8 mouse cellular contexts compared by ENCODE assay signal in the genomic region with DNA sequence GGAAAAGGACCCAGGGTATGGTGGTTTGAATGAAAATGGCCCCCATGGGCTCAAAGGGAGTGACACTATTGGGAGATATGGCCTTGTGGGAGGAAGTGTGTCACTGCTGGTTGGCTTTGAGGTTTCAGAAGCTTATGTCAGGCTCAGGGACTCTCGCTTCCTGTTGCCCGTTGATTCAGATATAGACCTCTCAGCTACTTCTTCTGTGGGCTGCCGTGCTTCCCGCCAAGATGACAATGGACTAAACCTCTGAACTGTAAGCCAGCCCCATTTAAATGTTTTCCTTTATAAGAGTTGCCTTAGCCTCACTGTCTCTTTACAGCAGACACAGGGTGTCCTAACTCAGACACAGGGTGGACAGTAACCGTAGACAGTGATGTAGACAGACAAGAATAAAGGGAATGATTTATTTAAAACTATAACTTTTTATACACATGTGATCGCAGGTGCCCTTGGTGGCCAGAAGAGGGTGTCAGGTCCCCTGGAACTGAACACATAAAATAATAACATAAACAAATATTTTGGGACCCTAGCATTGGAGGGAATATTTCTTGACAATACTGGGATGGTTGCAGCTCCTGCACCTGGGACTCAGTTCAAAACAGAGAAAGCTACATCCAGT. TPM values are rescaled to one million over a fixed set of nuclear protein-coding genes. Genes with fewer than 3 reads are reported as not detected.
A peak's percentile ranks its signal among the peaks of the same experiment; 100 is the strongest.
DNase-seq lines count a peak whose midpoint lies in the region; ATAC-seq and TF ChIP-seq lines count a peak whose summit lies in the region.

A gene (plus strand): TSS at position 178 of the 622 bp plus-strand sequence.

- no peak for DNase-seq in kidney, postnatal 25 days
- no peak for DNase-seq in brain, embryonic 14.5 days (ENCODE audit: low read depth)
- peak; percentile 75 to 79 for DNase-seq in natural killer cell, adult 2 months (ENCODE audit: low spot score in 2 of 2)
- DNase-seq in left cerebral cortex, adult 9 months (ENCODE audit: low spot score in 2 of 2): no peak
- DNase-seq in cerebellum, adult 9-10 months: no peak
- no peak for DNase-seq in urinary bladder, postnatal 10 days (ENCODE audit: low spot score)

- H3K27ac ChIP-seq in kidney, embryonic 14.5 days (ENCODE audit: low read depth, low read length): no peak within 1 kb of the TSS
- H3K27ac ChIP-seq in intestine, postnatal 0 days (ENCODE audit: low read depth, low read length): no peak within 1 kb of the TSS

- WGBS in kidney, embryonic 14.5 days: 75% methylated on average over 6 of the region's 6 CpGs
- 76% methylated on average over 6 of the region's 6 CpGs for WGBS in intestine, postnatal 0 days

- 0 out of 2 replicates have a peak within 1 kb of the TSS, but pooled peaks have one; percentile 8 for H3K4me2 ChIP-seq in kidney, embryonic 14.5 days (replicated peaks; ENCODE audit: low read depth, low read length)
- no peak within 1 kb of the TSS for H3K4me2 ChIP-seq in intestine, postnatal 0 days (replicated peaks; ENCODE audit: low read depth)

- ATAC-seq in kidney, embryonic 14.5 days (ENCODE audit: low FRiP score, low TSS enrichment): no peak
- no peak for ATAC-seq in intestine, postnatal 0 days

- peaks cover 6% of the 10 kb centered on the region; the same call in 1 of the 2 replicates for H3K4me1 ChIP-seq in kidney, embryonic 14.5 days (ENCODE audit: control insufficient read depth, insufficient read depth, low read length)
- H3K4me1 ChIP-seq in intestine, postnatal 0 days (replicated peaks; ENCODE audit: control insufficient read depth, insufficient read depth, low read length): 0 out of 2 replicates have a peak, but pooled peaks cover 3% of the 10 kb centered on the region

- H3K9me3 ChIP-seq in kidney, embryonic 14.5 days (ENCODE audit: control insufficient read depth, low read length): no peaks in the 10 kb centered on the region
- no peaks in the 10 kb centered on the region for H3K9me3 ChIP-seq in intestine, postnatal 0 days (ENCODE audit: control insufficient read depth)

- no peak for TF ChIP-seq POLR2A in brain, embryonic 14.5 days (IDR thresholded peaks at IDR 0.05; ENCODE audit: borderline replicate concordance, extremely low read depth, insufficient read depth, insufficient read length, poor library complexity, severe bottlenecking)

- no peak within 1 kb of the TSS for H3K4me3 ChIP-seq in kidney, embryonic 14.5 days (ENCODE audit: low read length)
- no peak within 1 kb of the TSS for H3K4me3 ChIP-seq in intestine, postnatal 0 days (ENCODE audit: low read depth, low read length)

- H3K9ac ChIP-seq in kidney, embryonic 14.5 days (ENCODE audit: low read depth, low read length): 0 out of 2 replicates have a peak within 1 kb of the TSS, but pooled peaks have one; percentile 28
- H3K9ac ChIP-seq in intestine, postnatal 0 days (ENCODE audit: low read depth, low read length): no peak within 1 kb of the TSS

- no peaks in the 10 kb centered on the region for H3K36me3 ChIP-seq in kidney, embryonic 14.5 days (ENCODE audit: control insufficient read depth, insufficient read depth, low read length)
- no peaks in the 10 kb centered on the region for H3K36me3 ChIP-seq in intestine, postnatal 0 days (ENCODE audit: control insufficient read depth, insufficient read depth)

- peak; percentile 22; the same call in 1 of the 2 replicates for TF ChIP-seq CTCF in brain, embryonic 14.5 days (IDR thresholded peaks at IDR 0.05; ENCODE audit: borderline replicate concordance, extremely low read depth, insufficient read depth, insufficient read length)
- TF ChIP-seq CTCF in intestine, postnatal 0 days (IDR thresholded peaks at IDR 0.05; ENCODE audit: low read depth): 0 out of 2 replicates have a peak, but pooled peaks have one; percentile 19

- no peaks in the 10 kb centered on the region for H3K27me3 ChIP-seq in kidney, embryonic 14.5 days (ENCODE audit: control insufficient read depth, insufficient read depth, low read length)
- H3K27me3 ChIP-seq in intestine, postnatal 0 days (replicated peaks; ENCODE audit: control insufficient read depth, insufficient read depth, low read length): no peaks in the 10 kb centered on the region

RNA-seq across cellular contexts. Expression of the gene that starts here (rescaled TPM):
- 1.0 and 1.3 TPM in 2 replicates for polyA plus RNA-seq in kidney, embryonic 14.5 days (2014; fragmentation: Nextera tagmentation; extraction: Ambion mirVana)
- polyA plus RNA-seq in brain, embryonic 14.5 days (2012; rRNA removed): 1.0 and 1.2 TPM in 2 replicates
- 1.1 and 1.4 TPM in 2 replicates for polyA plus RNA-seq in intestine, postnatal 0 days (2015; fragmentation: Nextera tagmentation; extraction: Ambion mirVana)

Comparison
In these comparisons a context has a peak if more than half of its experiments do, and no peak if none do; other contexts are left out.
1. DNase-seq: peak in natural killer cell, adult 2 months (2 of 2); none in kidney, postnatal 25 days (0 of 2), brain, embryonic 14.5 days (single experiment), left cerebral cortex, adult 9 months (0 of 2), cerebellum, adult 9-10 months (single experiment) and urinary bladder, postnatal 10 days (single experiment).